Mouse (Mus musculus) kidney, adult 2 months (tissue): Measurements from ENCODE around the gene Gkn2. TPM values are rescaled to one million over a fixed set of nuclear protein-coding genes. Genes with fewer than 3 reads are reported as not detected.

ENCODE experiments used
- DNase-seq: peaks from one replicate; pipeline ENCODE4 v3.0.0; 2021
- H3K27ac ChIP-seq: fragments of 200-500 bp; 2 replicates; pipeline ENCODE4 v1.5.1; 2012; ENCODE audit warnings: low read depth, low read length, control low read depth, inconsistent platforms; ENCODE audit not compliant: insufficient read depth
- H3K27me3 ChIP-seq: fragments of 200-500 bp; replicated peaks from 2 replicates; pipeline ENCODE4 v1.6.1; 2012; ENCODE audit warnings: mild to moderate bottlenecking, moderate library complexity, low read length, inconsistent platforms; ENCODE audit not compliant: control insufficient read depth, insufficient read depth
- H3K36me3 ChIP-seq: fragments of 200-500 bp; 2 replicates; pipeline ENCODE4 v1.6.1; 2012; ENCODE audit warnings: mild to moderate bottlenecking, moderate library complexity, low read length, inconsistent platforms; ENCODE audit not compliant: control insufficient read depth, insufficient read depth
- H3K4me1 ChIP-seq: fragments of 200-500 bp; 2 replicates; pipeline ENCODE4 v1.6.1; 2011; ENCODE audit warnings: low read length; ENCODE audit not compliant: control insufficient read depth, insufficient read depth
- H3K4me3 ChIP-seq: fragments of 200-500 bp; 2 replicates; pipeline ENCODE4 v1.5.1; 2011; ENCODE audit warnings: mild to moderate bottlenecking, low read depth, low read length, control low read depth; ENCODE audit not compliant: insufficient read depth
- CTCF ChIP-seq: fragments of 200-500 bp; conservative IDR thresholded peaks from 2 replicates; pipeline ENCODE4 v1.5.1; 2011; ENCODE audit warnings: low read depth, mild to moderate bottlenecking, control low read depth, low read length, moderate library complexity, mixed read lengths; ENCODE audit not compliant: insufficient read depth, insufficient read length
- POLR2A ChIP-seq: fragments of 200-500 bp; IDR thresholded peaks from one replicate; pipeline ENCODE4 v1.6.1; 2011; ENCODE audit warnings: low read depth, low read length, control low read depth
- WGBS: fragments of 180-500 bp; shearing (Covaris S2); methylation state at CpG from one replicate; pipeline ENCODE4 v1.1.7; 2018; 5-methylcytosine and 5-hydroxymethylcytosine counted together
- polyA plus RNA-seq: library from polyadenylated mRNA; depleted of rRNA; stranded (reverse); fragments of >200 nt; gene quantifications from 2 replicates; pipeline ENCODE4 v1.2.3, GENCODE M21; 2012; rRNA removed

The Gkn2 gene
- polyA plus RNA-seq: not detected in 2 replicates

- TF ChIP-seq CTCF (no peak), POLR2A (no peak)
- DNase-seq: no peak
- no peak within 1 kb of the TSS for H3K4me3 ChIP-seq
- no peaks in the 10 kb centered on the region for H3K36me3 ChIP-seq
- no peaks in the 10 kb centered on the region for H3K4me1 ChIP-seq
- H3K27ac ChIP-seq: no peak within 1 kb of the TSS
- 90% methylated on average over 9 of the region's 9 CpGs for WGBS
- no peaks in the 10 kb centered on the region for H3K27me3 ChIP-seq
Measured at GRCm38 (mm10) chr6:87373057-87373456, at the start of gene Gkn2. Gkn2 (plus strand) TSS chr6:87373357.

DNA sequence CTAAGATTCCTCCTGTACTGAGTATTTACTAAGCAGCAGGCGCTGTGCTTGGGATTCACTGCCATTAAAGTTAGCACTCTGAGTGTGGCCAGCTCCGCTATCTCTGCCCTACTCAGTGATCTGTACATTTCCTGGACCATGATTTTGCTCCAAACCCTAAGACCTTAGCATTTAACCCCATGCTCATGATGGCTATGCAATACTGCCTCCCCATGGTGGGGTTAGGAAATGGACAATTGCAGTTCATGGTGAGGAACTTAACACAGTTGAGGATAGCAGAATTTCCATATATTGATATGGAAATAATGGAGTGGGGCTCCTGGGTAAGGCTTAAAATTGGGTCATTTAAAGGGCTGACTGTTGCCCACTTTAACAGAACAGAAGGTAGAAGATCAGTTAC is 49.8 kb upstream of the Gkn2 start:
- H3K27ac ChIP-seq: no peak overlapping the region
- TF ChIP-seq CTCF (peak; percentile 54), POLR2A (no peak)
- H3K36me3 ChIP-seq: no peaks in the 10 kb centered on the region
- no peaks in the 10 kb centered on the region for H3K27me3 ChIP-seq
- DNase-seq: peak; percentile 50
- H3K4me1 ChIP-seq: no peaks in the 10 kb centered on the region
- 74% methylated on average over 2 of the region's 2 CpGs for WGBS
- no peak overlapping the region for H3K4me3 ChIP-seq

DNA sequence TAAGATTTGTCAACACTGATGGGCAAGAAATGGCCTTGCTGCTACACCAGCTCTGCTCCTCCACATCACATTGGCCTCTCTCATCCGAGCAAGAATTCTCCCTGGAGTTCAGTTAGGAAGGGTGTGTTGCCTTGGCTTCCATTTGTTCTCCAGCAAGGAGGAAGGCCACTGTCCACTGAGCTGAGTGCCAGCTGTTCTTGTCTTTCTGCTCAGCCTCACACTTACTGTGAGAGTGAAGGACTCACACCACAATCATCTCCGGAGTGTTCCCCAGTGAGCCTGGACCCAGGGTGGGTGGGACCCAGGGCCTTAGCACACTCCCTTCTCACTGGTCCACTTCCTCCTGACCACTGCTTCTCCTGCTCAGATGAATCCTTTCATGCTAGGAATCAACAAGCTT is 46.2 kb upstream of the Gkn2 start:
- Histone ChIP-seq H3K4me1 (no peaks in the 10 kb centered on the region), H3K27ac (no peak overlapping the region), H3K27me3 (no peaks in the 10 kb centered on the region), H3K36me3 (no peaks in the 10 kb centered on the region), H3K4me3 (no peak overlapping the region)
- WGBS: 96% methylated on average over 2 of the region's 2 CpGs
- no peak for DNase-seq
- no peak for TF ChIP-seq CTCF
- no peak for TF ChIP-seq POLR2A

- no peak overlapping the region for H3K27ac ChIP-seq
- peak; percentile 78 for DNase-seq
Measured at GRCm38 (mm10) chr6:87328265-87329173, 44.6 kb upstream of the Gkn2 start.

GRCm38 (mm10) chr6:87332380-87332779 is 40.8 kb upstream of the Gkn2 start:
- TF ChIP-seq CTCF: no peak
- TF ChIP-seq POLR2A: no peak
- DNase-seq: no peak
- no peaks in the 10 kb centered on the region for H3K4me1 ChIP-seq
- no peak overlapping the region for H3K27ac ChIP-seq
- WGBS: 63% methylated on average over 2 of the region's 2 CpGs
- no peak overlapping the region for H3K4me3 ChIP-seq
- no peaks in the 10 kb centered on the region for H3K27me3 ChIP-seq
- no peaks in the 10 kb centered on the region for H3K36me3 ChIP-seq

More at GRCm38 (mm10) chr6:87328265-87329173, 44.6 kb upstream of the Gkn2 start:
- H3K4me1 ChIP-seq: no peaks in the 10 kb centered on the region
- TF ChIP-seq CTCF (no peak), POLR2A (no peak)
- no peaks in the 10 kb centered on the region for H3K36me3 ChIP-seq
- 60% methylated on average over 22 of the region's 22 CpGs for WGBS
- no peaks in the 10 kb centered on the region for H3K27me3 ChIP-seq
- no peak overlapping the region for H3K4me3 ChIP-seq

DNA sequence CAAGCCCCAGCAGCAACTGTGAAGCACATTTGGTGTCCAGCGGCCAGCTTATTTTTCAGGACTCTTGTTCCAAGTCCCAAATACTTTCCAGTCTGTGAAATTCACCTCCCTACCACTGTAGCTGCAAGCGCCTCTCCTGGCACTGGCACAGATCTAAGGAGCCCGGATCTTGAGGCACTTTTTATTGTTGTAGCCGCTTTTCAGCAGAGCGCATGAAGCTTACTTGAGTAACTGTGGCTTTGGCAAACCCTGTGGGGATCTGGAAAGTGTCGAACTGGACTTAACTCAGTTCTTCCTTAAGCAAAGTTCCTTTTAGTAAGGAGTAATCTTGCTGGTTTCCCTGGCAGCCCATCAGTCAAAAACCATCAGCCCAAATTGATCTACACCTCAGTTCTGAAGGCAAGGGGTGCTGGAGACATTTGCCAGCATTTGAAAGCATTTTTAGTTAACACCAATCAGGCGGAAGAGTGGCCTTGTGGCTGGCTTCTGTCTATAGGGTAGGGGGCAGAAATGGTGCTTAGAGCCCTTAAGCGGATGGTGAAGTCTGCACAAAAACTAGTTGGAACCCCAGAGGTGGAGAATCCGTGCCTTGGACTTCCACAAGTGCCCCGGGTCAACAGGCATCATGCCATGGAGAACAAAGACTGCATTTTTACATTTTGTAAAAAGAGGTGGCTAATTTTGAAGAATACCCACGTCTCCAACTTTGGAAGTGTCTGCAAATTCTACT is 38.6 kb upstream of the Gkn2 start:
- no peak overlapping the region for H3K27ac ChIP-seq
- DNase-seq: no peak
- no peaks in the 10 kb centered on the region for H3K27me3 ChIP-seq
- no peaks in the 10 kb centered on the region for H3K36me3 ChIP-seq
- WGBS: 28% methylated on average over 11 of the region's 11 CpGs
- no peaks in the 10 kb centered on the region for H3K4me1 ChIP-seq
- H3K4me3 ChIP-seq: peak overlapping the region; percentile 66; the same call in 1 of the 2 replicates
- no peak for TF ChIP-seq CTCF
- TF ChIP-seq POLR2A: no peak

DNA sequence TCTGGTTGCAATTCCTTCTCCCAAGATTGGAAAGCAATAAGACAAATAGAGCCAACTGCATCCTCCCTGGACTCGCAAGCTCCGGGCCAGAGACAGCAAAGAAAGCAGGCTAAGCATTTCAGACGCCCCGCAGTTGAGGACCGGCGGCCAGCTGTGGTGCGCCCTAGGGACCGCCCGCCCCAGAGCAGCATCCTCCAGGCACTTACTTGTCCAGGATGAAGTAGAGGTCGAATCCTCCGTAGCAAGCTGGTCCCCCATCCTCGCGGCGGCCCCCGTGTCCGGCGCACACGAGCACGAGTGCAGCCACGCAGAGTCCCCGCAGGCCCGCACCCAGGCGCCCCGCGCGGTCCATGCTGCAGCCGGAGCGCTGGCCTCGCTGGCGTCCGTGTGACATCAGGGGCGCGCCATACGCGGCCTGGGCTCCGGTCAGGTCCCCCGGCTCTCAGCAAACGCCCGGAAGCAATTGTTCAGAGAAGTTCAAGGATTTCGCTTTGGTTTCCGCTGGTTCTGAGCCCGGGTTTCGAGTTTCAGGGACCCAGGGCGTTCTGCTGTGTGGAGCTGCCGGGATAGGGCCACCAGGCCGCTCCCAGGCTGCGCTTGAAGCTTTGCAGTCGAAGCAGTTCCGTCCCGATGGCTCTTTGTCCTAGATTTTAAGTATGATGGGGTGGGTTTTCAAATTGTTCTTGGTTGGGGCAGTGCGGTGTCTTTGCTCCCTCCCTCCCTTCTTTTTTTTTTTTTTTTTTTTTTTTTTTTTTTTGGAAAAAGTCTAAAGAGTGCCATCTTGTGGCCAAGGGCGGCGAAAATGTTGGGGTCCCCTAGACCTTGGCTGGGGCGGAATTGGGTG is 37.8 kb upstream of the Gkn2 start, which contains the start of gene Antxr1:
Antxr1 (minus strand) TSS at position 731 of the 844 bp plus-strand sequence.
- H3K27me3 ChIP-seq: no peaks in the 10 kb centered on the region
- H3K4me1 ChIP-seq: no peaks in the 10 kb centered on the region
- TF ChIP-seq POLR2A: no peak
- no peak; the same call in 1 of the 2 replicates for TF ChIP-seq CTCF
- WGBS: 1% methylated on average over 54 of the region's 54 CpGs
- peak within 1 kb of the TSS; percentile 66 for H3K4me3 ChIP-seq
- no peaks in the 10 kb centered on the region for H3K36me3 ChIP-seq
- H3K27ac ChIP-seq: no peak within 1 kb of the TSS; the same call in 1 of the 2 replicates
- peak; percentile 47 for DNase-seq
